22 mouse cellular contexts compared by ENCODE assay signal in the genomic region with DNA sequence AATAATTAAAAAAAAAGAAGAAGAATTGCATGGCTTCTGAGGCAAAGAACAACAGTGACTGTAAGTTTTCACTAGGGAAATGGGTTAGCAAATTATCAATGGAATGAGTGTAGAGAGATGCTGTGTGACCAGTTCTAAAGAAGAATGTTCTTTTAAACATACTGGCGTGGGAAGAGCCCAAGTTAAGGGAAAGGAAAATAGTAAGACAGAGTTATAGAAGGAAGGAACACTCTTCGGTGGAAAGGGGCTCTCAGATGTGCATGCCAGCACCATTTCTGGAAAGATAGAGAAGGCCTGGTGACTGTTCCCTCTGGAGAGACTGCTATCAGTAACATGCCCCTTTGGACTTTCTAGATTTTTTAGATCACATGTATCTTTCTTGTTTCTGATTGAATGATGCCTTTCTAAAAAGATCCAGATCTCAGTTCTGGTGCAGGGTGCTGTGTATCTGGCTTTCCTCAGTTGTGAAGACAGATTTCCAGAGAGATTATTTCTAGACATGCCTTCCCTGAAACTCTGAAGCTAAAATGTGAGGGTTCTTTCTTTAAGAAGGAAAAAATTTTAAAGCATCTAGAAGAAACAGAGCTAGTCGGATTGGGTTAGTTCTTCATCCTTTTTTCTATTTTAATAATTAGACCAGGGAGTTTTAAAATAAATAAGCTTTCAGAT.
DNase-seq lines count a peak whose midpoint lies in the region; ATAC-seq and TF ChIP-seq lines count a peak whose summit lies in the region.
"Had no signal": no experiment of that assay in that cellular context is flagged by ENCODE, and none has a peak within 500 bp of the region (broad histone marks: within the 10 kb centered on the region; RNA-seq: fewer than 3 reads in every experiment).

No protein-coding gene starts in this region.

- ATAC-seq in frontal cortex, adult (ENCODE audit: low TSS enrichment), result peak; percentile 94
- no peak for ATAC-seq in heart, embryonic 12.5 days (ENCODE audit: insufficient number of reproducible peaks, low FRiP score)
- ATAC-seq: activated CD4-positive, CD25-positive, alpha-beta regulatory T cell, adult 4 months; CD4-positive, CD25-positive, alpha-beta regulatory T cell, adult 4 months; Patski had no signal

- H3K27me3 ChIP-seq in heart, embryonic 12.5 days (replicated peaks), result no peaks in the 10 kb centered on the region
- H3K27me3 ChIP-seq: CH12.LX, Patski had no signal

- WGBS in heart, embryonic 12.5 days, result 60% methylated on average over 3 of the region's 3 CpGs

- H3K4me1 ChIP-seq in heart, embryonic 12.5 days (replicated peaks), result no peaks in the 10 kb centered on the region

- H3K36me3 ChIP-seq in heart, embryonic 12.5 days, result no peaks in the 10 kb centered on the region
- H3K36me3 ChIP-seq: G1E had no signal

- no peak for TF ChIP-seq CTCF in left cerebral cortex, adult 2 months (IDR thresholded peaks at IDR 0.05)

- H3K27ac ChIP-seq in left cerebral cortex, adult 2 months, result peak overlapping the region; percentile 32; the same call in 1 of the 2 replicates
- H3K27ac ChIP-seq in heart, embryonic 12.5 days (ENCODE audit: poor library complexity, severe bottlenecking), result no peak overlapping the region

- DNase-seq in frontal cortex, postnatal 14 days (ENCODE audit: low spot score in 2 of 2), result no peak
- no peak for DNase-seq in left cerebral cortex, adult 2 months (ENCODE audit: extremely low spot score in 1 of 2, low spot score in 2 of 2)
- DNase-seq in left cerebral cortex, adult 8-10 months (ENCODE audit: low spot score in 2 of 2), result no peak
- DNase-seq in brain, adult 2 months (ENCODE audit: low read depth, low spot score), result peak; percentile 15
- DNase-seq: adrenal gland, adult 2 months; adrenal gland, adult 8-10 months; adrenal gland, postnatal 10 days; adrenal gland, postnatal 14 days; adrenal gland, postnatal 25 days; adrenal gland, postnatal 36 days; B cell, adult 2 months; cerebellum, adult 11 months; cerebellum, adult 11-12 months; cerebellum, adult 18-20 months; cerebellum, adult 2 months had no signal

- no peak overlapping the region for H3K4me3 ChIP-seq in left cerebral cortex, adult 2 months
- no peak overlapping the region for H3K4me3 ChIP-seq in heart, embryonic 12.5 days

- no peak overlapping the region for H3K4me2 ChIP-seq in heart, embryonic 12.5 days

- H3K9me3 ChIP-seq in heart, embryonic 12.5 days (replicated peaks), result no peaks in the 10 kb centered on the region
- H3K9me3 ChIP-seq: G1E had no signal

- no peak overlapping the region for H3K9ac ChIP-seq in heart, embryonic 12.5 days

- intact Hi-C loops in left cerebral cortex, adult 2 months (cut with DNase I), result no loop called here
